Mouse (Mus musculus) left cerebral cortex, adult 11 months (tissue): Measurements from ENCODE around the gene Adam12.
A peak's percentile ranks its signal among the peaks of the same experiment; 100 is the strongest.
"Not testable (repeated sequence)": the region's sequence is repeated elsewhere in the genome, so short reads cannot be mapped to it uniquely, and the experiment has no call there.

Experiments
- DNase-seq: peaks from one replicate; pipeline ENCODE4 v3.0.0; 2022; ENCODE audit warnings: low spot score

Adam12 gene

GRCm38 (mm10) chr7:133933378-133933777 is 298.6 kb downstream of the Adam12 start:
- no peak for DNase-seq

DNA sequence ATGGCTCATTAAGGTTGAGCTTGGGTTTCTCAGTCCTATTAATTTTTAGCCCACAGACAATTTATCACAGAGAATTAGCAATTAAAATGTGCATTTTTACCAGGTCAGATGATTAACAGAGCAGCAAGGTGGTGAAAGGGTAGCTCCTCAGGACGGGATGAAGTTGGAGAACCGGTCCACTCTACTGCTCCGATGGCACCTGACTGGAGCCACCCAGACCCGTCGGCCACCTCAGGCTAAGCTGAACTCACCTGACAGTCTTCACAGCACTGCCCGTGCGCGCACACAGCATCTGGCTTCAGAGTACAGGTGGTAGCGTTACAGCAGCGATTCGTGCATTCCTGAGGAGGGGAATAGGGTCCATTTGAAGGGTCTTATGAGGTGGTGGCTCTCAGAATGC is 300.5 kb downstream of the Adam12 start:
- no peak for DNase-seq

- no peak for DNase-seq
Observed at GRCm38 (mm10) chr7:133928981-133929380, 303.0 kb downstream of the Adam12 start.

GRCm38 (mm10) chr7:133925771-133926170 is 306.2 kb downstream of the Adam12 start:
- no peak for DNase-seq

GRCm38 (mm10) chr7:133923994-133924393 is 308.0 kb downstream of the Adam12 start:
- no peak for DNase-seq

- no peak for DNase-seq
Observed at GRCm38 (mm10) chr7:133921291-133921690, 310.7 kb downstream of the Adam12 start.

- no peak for DNase-seq
Observed at GRCm38 (mm10) chr7:133920724-133921123, 311.2 kb downstream of the Adam12 start.

DNA sequence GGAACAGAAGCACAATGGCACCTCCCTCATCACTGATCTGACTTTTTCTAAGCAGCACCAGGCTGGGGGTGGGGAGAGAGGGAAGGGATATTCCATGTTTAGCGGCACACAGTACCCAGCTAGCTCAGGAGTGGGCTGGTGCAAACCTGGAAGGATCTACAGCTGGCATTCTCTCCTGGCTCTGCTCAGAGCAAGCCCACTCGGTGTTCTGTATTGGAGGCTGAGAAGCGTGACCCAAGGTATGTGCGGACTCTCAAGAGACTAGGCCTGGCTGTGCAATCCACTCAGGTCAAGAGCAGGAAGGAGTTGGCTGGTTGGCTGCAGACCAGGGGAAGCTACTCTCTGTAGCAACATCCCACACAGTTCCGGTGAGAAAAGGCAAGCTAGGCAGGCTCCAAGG is 312.0 kb downstream of the Adam12 start:
- peak; percentile 40 for DNase-seq

GRCm38 (mm10) chr7:133919306-133919705 is 312.6 kb downstream of the Adam12 start:
- no peak for DNase-seq

GRCm38 (mm10) chr7:133916230-133916629 is 315.7 kb downstream of the Adam12 start:
- DNase-seq, result no peak

- DNase-seq, result peak; percentile 27
Observed at GRCm38 (mm10) chr7:133911881-133912280, 320.1 kb downstream of the Adam12 start.

- DNase-seq, result no peak
Observed at GRCm38 (mm10) chr7:133909833-133910375, 322.0 kb downstream of the Adam12 start.

DNA sequence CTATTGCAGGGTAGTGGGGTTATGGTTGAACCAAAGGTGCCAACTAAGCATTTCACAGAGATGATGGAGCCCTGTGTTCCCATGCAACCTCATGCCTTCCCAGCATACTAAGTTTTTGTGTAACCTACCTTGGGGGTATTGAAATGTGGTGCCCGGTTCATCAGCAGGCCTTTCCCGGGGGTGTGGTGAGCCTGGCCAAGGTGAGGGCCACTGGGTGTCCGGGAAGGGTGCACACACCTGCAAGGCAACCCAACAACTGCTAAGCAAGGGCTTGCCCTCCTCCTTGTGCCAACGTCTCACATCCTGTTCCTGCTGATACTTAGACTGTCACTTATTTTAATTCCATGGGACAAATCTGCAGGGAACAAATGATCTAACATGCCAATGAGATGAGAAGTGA is 323.0 kb downstream of the Adam12 start:
- DNase-seq, result no peak

DNA sequence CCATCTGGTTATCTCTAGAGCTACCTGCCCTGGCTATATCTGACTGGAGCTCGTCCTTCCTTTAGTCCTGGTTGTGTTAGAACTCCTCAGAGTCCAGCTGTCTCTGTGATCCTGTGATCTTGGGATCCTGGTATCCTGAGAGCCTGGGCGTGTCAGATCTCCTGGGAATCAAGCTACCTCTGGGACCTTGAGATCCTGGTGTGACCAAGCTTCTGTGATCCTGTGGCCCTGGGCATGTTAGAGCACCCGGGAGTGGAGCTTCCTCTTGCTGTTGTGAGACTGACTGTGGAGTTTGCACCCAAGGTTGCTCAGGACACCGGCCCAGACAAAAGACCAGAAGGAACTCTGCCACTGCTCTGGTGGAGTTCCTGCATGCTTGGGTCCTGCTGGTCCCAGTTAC is 332.6 kb downstream of the Adam12 start:
- DNase-seq, result no peak

- no peak for DNase-seq
Observed at GRCm38 (mm10) chr7:133891796-133892195, 340.1 kb downstream of the Adam12 start.

DNA sequence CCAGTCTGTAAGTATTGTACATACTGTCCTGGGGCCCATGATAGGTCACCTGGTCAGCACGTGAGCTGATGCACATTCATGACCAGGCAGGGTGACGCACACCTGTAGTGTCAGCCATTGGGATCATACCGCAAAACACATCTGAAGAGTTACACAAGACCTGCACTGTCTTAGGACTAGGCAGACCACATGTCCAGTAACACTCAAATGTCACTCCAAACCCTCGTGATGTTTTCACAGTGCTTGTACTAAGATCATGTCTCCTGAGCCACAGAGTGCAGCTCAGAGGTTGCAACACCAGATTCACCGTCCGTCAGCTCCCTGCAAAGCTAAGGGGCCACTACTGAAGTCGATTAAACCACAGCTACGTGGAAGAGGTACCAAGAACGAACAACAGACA is 340.6 kb downstream of the Adam12 start:
- no peak for DNase-seq

DNA sequence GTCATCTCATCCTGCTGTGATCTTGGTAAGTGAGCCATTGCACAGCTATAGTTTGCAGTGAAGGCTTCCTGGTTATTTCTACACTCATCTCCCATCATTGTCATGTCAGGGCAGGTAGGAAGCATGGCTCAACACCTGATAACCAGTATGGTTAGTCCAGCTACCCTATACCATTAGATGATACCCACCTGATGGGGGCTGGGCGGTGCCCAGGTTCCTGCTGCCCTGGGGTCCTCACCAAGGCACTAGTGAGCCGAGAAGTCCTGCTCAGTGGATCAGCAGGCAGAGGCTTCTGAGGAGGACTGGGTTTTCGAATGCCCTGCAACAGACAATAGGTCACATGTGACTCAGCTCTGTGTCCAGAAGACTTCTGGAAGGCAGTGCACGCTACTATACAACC is 342.0 kb downstream of the Adam12 start:
- no peak for DNase-seq

- no peak for DNase-seq
Observed at GRCm38 (mm10) chr7:133888926-133889920, 342.7 kb downstream of the Adam12 start.

DNA sequence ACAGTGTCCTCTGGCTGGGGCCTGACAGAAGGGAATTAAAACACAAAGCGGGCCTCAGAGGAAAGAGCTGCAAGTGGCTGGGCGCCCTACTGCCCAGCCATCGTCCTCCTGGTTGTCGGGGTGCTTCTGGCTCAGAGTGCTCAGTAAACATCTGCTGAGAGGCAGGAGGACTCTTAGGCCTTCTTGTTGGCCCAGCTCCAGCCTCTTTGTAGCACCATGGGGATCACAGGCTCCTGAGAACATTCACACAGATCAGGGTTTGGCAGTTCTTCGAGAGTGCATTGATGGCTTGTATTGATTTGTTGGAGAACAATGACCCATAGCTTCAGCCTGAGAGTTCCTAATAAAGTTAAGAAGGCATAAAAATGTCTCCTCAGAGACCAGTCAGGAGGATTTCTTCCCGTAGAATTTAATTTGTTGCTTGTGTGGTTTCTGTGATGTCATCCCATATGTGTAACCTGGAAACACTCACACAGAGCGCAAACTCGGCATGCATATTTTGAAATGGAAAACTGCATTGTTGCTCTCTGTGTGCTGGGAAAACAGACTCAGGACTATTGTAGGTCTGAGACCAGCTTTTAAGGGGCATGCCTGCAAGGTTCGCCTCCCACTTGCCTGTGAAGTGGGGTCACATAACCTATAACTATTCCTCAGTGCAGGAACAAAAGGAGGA is 347.1 kb downstream of the Adam12 start:
- DNase-seq, result not testable (repeated sequence)

- no peak for DNase-seq
Observed at GRCm38 (mm10) chr7:133879761-133880160, 352.2 kb downstream of the Adam12 start.

DNA sequence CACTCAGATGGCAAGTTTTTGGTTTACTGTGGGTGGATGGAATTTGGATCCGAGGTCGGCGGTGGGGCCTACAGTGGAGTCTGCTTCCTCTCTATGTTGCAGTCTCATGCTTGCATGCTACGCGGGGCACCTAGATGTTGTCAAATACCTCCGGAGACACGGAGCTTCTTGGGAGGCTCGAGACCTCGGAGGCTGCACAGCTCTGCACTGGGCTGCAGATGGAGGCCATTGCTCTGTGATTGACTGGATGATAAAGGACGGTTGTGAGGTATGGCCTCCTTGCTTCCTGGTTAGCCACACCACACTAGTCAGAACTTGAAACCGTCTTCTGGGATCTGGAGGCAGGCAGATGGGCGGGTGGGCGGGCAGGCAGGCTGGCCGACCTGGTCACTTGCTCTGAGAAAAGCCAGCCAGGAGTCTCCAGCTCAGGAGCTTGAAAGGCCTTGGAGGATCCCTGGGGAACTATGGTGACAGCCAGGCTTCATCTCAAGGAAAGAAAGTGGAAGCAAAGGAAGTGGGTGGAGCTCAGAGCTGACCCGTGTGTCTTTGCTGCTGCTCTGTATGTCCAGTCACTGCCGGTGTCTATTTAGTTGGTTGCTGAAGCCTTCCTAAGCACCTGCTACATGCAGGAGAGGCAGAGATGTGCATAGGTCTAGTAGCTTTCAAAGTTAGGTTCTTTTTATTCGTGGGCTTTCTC is 355.2 kb downstream of the Adam12 start:
- DNase-seq, result no peak

GRCm38 (mm10) chr7:133876139-133876538 is 355.8 kb downstream of the Adam12 start:
- DNase-seq, result no peak
